Mouse (Mus musculus): ENCODE results near the gene Foxi2.

The Foxi2 gene

GRCm38 (mm10) chr7:135410237-135410965, at the start of gene Foxi2:
Gene Foxi2, plus strand, starts transcription at chr7:135410308.
- WGBS, result 15% methylated on average over 51 of the region's 51 CpGs

DNA sequence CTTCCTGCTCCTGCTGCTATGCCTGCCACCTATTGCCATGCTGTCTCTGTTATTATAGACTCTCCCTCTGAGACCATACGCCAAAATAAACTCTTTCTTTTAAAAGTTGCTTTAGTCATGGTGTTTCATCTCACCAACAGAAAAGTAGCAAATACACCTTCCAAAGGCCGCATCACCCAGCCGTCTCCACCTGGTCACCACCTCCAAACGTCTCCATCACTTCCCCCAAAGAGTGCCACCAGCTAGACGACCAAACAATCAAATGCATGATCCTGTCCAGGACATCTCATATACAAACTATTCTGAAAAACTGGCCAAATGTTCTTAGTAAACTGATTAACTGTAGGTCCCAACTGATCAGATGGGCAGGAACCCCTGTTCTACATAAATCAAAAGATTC, 45.5 kb upstream of the Foxi2 start:
- WGBS, result 96% methylated on average over 5 of the region's 5 CpGs

DNA sequence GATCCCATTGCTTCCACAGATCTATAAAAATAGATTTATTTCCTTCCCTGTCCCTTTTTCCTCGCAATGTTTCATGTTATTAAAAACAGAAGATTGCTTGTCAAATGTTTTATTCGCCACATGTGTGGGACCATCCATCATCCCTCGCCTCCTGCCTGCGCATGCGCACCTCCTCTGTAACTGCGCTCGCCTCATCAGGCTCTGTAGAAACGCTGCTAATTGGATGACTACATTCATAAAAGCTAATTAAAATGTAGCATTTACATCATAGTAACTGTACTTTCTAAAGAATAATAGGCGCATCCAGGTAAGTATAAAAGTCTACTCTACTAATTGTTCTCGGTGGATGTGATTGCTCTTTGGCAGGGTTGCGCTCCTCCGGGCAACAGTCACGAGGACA, 34.1 kb upstream of the Foxi2 start:
- WGBS, result 40% methylated on average over 13 of the region's 13 CpGs

- 74% methylated on average over 5 of the region's 5 CpGs for WGBS
Observed at GRCm38 (mm10) chr7:135376932-135377331, 33.2 kb upstream of the Foxi2 start.

GRCm38 (mm10) chr7:135378331-135378730, 31.8 kb upstream of the Foxi2 start:
- 85% methylated on average over 5 of the region's 5 CpGs for WGBS

- 55% methylated on average over 3 of the region's 3 CpGs for WGBS
Observed at GRCm38 (mm10) chr7:135389039-135389438, 21.1 kb upstream of the Foxi2 start.

GRCm38 (mm10) chr7:135392949-135393542, 17.1 kb upstream of the Foxi2 start:
- WGBS, result 55% methylated on average over 5 of the region's 5 CpGs

- 93% methylated on average over 3 of the region's 3 CpGs for WGBS
Observed at GRCm38 (mm10) chr7:135394436-135394835, 15.7 kb upstream of the Foxi2 start.

DNA sequence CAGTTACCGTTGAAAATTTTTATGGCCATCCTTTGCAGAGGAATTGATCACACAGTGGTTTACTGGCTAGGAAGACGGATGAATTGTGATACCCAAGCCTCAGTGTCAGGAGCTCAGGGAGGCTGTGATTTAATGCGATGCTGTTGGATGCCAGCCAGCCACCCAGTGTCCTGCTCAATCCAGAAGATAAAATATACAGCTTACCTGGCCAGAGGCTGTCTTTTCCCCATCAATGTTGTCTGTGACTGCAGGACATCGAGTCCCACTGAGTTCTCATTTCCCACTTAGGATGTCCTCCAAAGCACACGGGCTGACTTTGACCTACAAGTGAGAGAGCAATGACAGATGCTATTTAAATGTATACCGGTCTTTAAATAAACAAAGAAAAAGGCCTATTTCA, 13.0 kb upstream of the Foxi2 start:
- WGBS, result 80% methylated on average over 6 of the region's 6 CpGs

DNA sequence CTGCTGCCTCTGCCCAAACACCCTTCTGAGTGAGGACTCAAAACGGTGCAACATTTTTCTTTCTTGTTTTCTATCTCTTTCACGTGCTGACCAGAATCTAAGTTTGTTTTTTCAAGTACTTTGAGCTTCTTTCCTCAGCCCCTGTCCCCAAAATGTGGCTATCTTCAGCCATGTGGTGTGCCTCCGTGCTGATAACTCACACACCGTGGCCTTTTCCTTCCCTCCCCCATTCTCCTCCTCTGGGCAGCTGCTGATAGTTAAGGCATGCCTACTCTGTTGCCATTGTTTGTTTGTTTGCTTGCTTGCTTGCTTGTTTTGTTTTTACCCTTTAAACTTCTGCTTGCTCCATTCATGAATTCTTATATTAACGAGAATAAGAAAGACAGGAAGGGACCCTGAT, 12.2 kb upstream of the Foxi2 start:
- 54% methylated on average over 5 of the region's 5 CpGs for WGBS

- 8% methylated on average over 5 of the region's 5 CpGs for WGBS
Observed at GRCm38 (mm10) chr7:135403416-135403815, 6.7 kb upstream of the Foxi2 start.

DNA sequence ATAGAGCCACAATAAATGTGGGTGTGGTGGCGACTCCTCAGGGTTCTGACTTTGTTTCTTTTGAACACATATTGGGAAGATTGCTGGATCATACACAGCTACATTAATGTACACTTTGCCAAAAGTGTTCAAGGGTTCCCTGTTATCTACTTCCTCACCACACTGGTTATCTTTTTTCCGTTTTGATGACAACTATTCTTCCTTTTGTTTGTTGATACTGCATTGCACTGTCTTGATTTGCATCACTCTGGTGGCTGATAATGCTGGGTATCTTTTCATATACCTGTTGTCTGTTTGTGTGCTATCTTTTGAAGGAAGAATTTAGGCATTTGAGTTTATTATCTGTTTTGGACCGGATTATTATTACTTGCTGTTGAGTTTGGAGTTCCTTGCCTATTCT, 3.3 kb upstream of the Foxi2 start:
- WGBS, result 85% methylated on average over 3 of the region's 3 CpGs

GRCm38 (mm10) chr7:135408501-135408900, 1.6 kb upstream of the Foxi2 start:
- WGBS, result 81% methylated on average over 3 of the region's 3 CpGs

- 75% methylated on average over 6 of the region's 6 CpGs for WGBS
Observed at GRCm38 (mm10) chr7:135412357-135412756, 2.2 kb downstream of the Foxi2 start.

DNA sequence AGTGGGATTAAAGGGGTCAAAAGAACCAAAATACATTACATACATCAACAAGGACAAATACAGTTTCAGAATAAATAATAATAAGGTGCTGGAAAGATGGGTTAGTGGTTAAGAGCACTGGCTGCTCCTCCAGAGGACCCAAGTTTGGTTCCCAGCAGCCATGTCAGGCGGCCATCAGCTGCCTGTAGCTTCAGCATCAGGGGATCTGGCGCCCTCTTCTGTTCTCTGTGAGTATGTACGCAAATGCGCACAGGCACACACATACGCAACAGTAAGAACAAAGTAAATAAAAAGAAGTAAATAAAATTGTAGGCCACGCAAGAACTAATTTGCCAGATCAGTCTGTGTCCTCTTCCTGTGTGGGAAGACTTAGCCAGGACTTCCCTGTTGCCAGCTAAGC, 18.7 kb downstream of the Foxi2 start:
- WGBS, result 97% methylated on average over 6 of the region's 6 CpGs

DNA sequence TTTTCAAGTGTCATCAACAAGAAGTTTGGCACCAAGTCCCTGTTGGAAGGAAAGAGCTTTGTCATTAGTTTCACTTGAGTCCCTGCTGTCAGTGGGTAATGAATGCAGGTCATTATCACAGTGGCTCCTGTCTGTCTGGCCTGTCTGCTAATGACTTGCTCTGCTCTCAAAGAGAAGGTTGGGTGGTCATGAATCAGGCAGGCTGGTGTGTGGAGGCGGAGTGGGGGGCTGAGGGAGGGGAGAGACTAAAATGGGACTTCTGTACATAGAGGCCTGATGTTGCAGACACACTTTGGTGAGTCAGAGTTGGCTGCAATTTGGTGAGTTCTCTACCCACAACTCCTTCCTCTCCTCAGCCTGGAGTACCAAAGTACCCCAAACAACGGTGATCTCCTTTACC, 20.8 kb downstream of the Foxi2 start:
- 63% methylated on average over 2 of the region's 2 CpGs for WGBS

- WGBS, result 79% methylated on average over 4 of the region's 4 CpGs
Observed at GRCm38 (mm10) chr7:135443903-135444302, 33.8 kb downstream of the Foxi2 start.

- 83% methylated on average over 3 of the region's 3 CpGs for WGBS
Observed at GRCm38 (mm10) chr7:135451340-135451739, 41.2 kb downstream of the Foxi2 start.

DNA sequence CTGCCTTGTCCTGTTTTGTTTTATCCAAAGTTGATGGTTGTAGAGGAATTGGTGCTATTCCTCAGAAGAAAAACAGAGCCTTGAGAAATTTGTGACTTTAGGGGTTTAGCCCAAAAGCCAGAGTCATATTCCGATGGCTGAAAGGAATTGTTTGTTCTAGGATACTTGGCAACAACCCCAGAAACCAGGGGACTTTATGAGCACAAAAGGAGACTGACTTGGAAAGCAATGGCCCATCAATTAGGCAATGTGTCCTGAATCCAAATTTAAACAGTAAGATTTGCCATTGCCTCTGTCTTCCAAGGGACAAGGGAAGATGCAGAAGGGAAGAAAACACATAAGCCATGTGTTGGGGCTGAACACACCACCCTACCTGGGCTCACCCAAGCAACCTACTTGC, 42.3 kb downstream of the Foxi2 start:
- WGBS, result 40% methylated on average over 1 of the region's 1 CpGs

GRCm38 (mm10) chr7:135453690-135454089, 43.6 kb downstream of the Foxi2 start:
- WGBS, result 54% methylated on average over 3 of the region's 3 CpGs
